Mouse (Mus musculus) bone marrow macrophage, adult 2 months (primary cell): ENCODE results near the gene Psmf1.

Experiments
- CTCF ChIP-seq: IDR thresholded peaks from 2 replicates; pipeline ENCODE4 v1.5.1; 2012; ENCODE audit warnings: low read depth, mild to moderate bottlenecking, low read length, moderate library complexity
- POLR2A ChIP-seq: IDR thresholded peaks from 2 replicates; pipeline ENCODE4 v1.6.1; 2012; ENCODE audit warnings: mild to moderate bottlenecking, low read depth, low read length, borderline replicate concordance

- TF ChIP-seq POLR2A (no peak), CTCF (no peak)
These were observed 47.2 kb upstream of the Psmf1 start for GRCm38 (mm10) chr2:151791156-151791555.
